Mouse (Mus musculus) neural tube, embryonic 11.5 days (tissue): Measurements from ENCODE around the gene Sec14l1. TPM values are rescaled to one million over a fixed set of nuclear protein-coding genes. Genes with fewer than 3 reads are reported as not detected.

Experiments
- ATAC-seq: fragments of 200-750 bp; cut with Nextera tagmentation; 2 replicates; pipeline ENCODE4 v1.8.0; 2017; ENCODE audit warnings: moderate number of reproducible peaks, mild to moderate bottlenecking, moderate TSS enrichment, moderate library complexity; ENCODE audit not compliant: insufficient read depth, low FRiP score, low TSS enrichment
- DNase-seq: peaks from one replicate; pipeline ENCODE4 v3.0.0-alpha.2; 2015; ENCODE audit warnings: low spot score
- H3K27ac ChIP-seq: fragments of 300-500 bp; sonication (generic); 2 replicates; pipeline ENCODE4 v1.5.1; 2014; ENCODE audit warnings: low read depth, mild to moderate bottlenecking, low read length
- H3K27me3 ChIP-seq: fragments of 300-500 bp; sonication (generic); 2 replicates; pipeline ENCODE4 v1.6.1; 2014; ENCODE audit warnings: mild to moderate bottlenecking, low read length, mixed read lengths; ENCODE audit not compliant: control insufficient read depth, insufficient read depth
- H3K36me3 ChIP-seq: fragments of 300-500 bp; sonication (generic); 2 replicates; pipeline ENCODE4 v1.6.1; 2014; ENCODE audit warnings: mild to moderate bottlenecking, low read length, moderate library complexity, mixed read lengths; ENCODE audit not compliant: control insufficient read depth, insufficient read depth
- H3K4me1 ChIP-seq: fragments of 300-500 bp; sonication (generic); 2 replicates; pipeline ENCODE4 v1.6.1; 2014; ENCODE audit warnings: low read length, mixed read lengths; ENCODE audit not compliant: control insufficient read depth, insufficient read depth
- H3K4me2 ChIP-seq: fragments of 300-500 bp; sonication (generic); 2 replicates; pipeline ENCODE4 v1.6.1; 2014; ENCODE audit warnings: low read depth, mild to moderate bottlenecking, moderate library complexity
- H3K4me3 ChIP-seq: fragments of 300-500 bp; sonication (generic); 2 replicates; pipeline ENCODE4 v1.5.1; 2014; ENCODE audit warnings: low read depth, low read length
- H3K9ac ChIP-seq: fragments of 300-500 bp; sonication (generic); 2 replicates; pipeline ENCODE4 v1.6.1; 2014; ENCODE audit warnings: mild to moderate bottlenecking, low read length
- H3K9me3 ChIP-seq: fragments of 300-500 bp; sonication (generic); 2 replicates; pipeline ENCODE4 v1.6.1; 2016; ENCODE audit warnings: low read length; ENCODE audit not compliant: control insufficient read depth
- WGBS: fragments of 180-500 bp; shearing (Covaris S2); extraction: QIAGEN DNeasy Blood & Tissue Kit; methylation state at CpG from one replicate; pipeline ENCODE4 v1.1.7; 2014; 5-methylcytosine and 5-hydroxymethylcytosine counted together
- polyA plus RNA-seq: library from polyadenylated mRNA; unstranded; fragments of >200 nt; fragmentation: Nextera tagmentation; extraction: Ambion mirVana; gene quantifications from 2 replicates; pipeline ENCODE4 v1.2.1, GENCODE M21; 2014

Sec14l1 gene
- polyA plus RNA-seq, 1 experiment from 2014 or later, result 44.2 TPM

DNA sequence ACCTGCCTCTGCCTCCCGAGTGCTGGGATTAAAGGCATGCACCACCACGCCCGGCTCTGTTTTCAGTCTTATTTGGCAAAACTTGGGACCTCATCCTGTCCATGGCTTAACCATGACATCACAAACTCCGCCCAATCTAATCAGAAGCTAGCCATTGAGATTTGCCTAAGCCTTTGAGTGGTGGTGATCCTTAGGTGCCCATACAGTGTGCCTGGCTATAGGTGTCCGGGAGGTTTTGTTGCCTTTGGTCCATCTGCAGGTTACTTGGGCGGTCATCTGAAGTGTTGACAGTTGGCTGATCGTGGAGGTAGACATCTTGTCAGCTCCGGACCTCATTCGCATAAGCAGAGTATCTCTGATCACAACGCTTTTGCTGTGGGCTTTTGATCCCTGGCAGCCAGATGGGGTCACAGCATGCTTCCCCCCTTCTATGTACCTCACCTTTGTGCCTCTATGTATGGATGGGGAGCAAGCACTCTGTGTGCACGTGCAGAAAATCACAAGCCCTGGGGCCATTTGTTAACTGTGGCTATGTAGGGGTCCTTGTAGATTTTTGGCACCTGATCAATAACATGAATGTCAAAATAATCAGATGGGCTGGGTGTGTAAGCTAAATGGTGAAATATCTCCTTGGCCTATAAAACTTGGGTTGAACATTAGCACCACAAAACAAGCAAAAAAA, 2.9 kb upstream of the Sec14l1 start:
- Histone ChIP-seq H3K9ac (no peak overlapping the region), H3K4me3 (no peak overlapping the region), H3K4me1 (peaks cover 9% of the 10 kb centered on the region), H3K27ac (no peak overlapping the region), H3K9me3 (no peaks in the 10 kb centered on the region), H3K4me2 (no peak overlapping the region), H3K27me3 (no peaks in the 10 kb centered on the region), H3K36me3 (no peaks in the 10 kb centered on the region; the same call in 1 of the 2 replicates)
- DNase-seq, result no peak
- no peak for ATAC-seq
- 86% methylated on average over 11 of the region's 11 CpGs for WGBS

DNA sequence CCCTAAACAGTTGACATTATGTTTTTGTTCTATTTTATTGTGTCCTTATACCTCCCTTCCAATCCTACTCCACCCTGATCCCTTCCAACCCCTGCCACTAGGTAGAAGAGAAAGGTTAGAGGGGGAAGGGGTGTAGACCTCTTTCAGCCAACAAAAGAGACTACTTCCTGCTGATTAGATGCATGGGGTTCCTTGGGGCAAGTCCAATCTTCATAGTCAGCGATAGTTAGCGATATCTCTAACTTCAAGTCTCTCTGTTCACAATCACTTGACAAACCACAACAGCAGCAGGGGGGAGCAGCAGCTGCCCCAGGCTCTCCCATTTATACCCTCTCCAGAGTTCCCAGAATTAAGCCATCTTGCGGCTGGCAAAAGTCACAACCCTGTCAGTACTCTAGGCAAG, 2.3 kb upstream of the Sec14l1 start:
- Histone ChIP-seq H3K9ac (no peak overlapping the region), H3K27me3 (no peaks in the 10 kb centered on the region), H3K4me1 (peaks cover 13% of the 10 kb centered on the region), H3K27ac (no peak overlapping the region), H3K4me3 (no peak overlapping the region), H3K9me3 (no peaks in the 10 kb centered on the region), H3K4me2 (no peak overlapping the region), H3K36me3 (no peaks in the 10 kb centered on the region; the same call in 1 of the 2 replicates)
- 76% methylated on average over 3 of the region's 3 CpGs for WGBS
- ATAC-seq, result no peak
- DNase-seq, result no peak

DNA sequence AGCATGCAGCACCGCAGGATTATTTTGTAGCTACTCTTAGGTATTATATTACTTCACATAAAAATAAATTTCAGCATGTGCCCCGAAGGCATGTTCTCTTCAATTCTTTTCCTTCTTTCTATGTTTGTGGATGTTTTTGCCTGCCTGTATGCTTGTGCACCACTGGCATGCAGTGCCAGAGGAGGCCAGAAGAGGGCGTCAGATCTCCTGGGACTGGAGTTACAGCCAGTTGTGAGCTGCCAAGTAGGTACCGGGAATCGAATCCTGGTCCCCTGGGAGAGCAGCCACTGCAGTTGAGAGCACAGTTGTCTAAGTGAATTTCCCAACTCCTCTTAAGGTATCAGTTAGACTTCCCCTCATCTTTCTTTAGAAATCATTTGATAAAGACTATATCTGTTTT, 1.6 kb upstream of the Sec14l1 start:
- no peaks in the 10 kb centered on the region; the same call in 1 of the 2 replicates for H3K36me3 ChIP-seq
- H3K4me3 ChIP-seq, result no peak overlapping the region
- no peak for DNase-seq
- 92% methylated on average over 5 of the region's 5 CpGs for WGBS
- H3K4me1 ChIP-seq, result peaks cover 17% of the 10 kb centered on the region
- no peak overlapping the region for H3K27ac ChIP-seq
- no peaks in the 10 kb centered on the region for H3K27me3 ChIP-seq
- no peaks in the 10 kb centered on the region for H3K9me3 ChIP-seq
- ATAC-seq, result no peak
- no peak overlapping the region for H3K4me2 ChIP-seq
- H3K9ac ChIP-seq, result no peak overlapping the region

DNA sequence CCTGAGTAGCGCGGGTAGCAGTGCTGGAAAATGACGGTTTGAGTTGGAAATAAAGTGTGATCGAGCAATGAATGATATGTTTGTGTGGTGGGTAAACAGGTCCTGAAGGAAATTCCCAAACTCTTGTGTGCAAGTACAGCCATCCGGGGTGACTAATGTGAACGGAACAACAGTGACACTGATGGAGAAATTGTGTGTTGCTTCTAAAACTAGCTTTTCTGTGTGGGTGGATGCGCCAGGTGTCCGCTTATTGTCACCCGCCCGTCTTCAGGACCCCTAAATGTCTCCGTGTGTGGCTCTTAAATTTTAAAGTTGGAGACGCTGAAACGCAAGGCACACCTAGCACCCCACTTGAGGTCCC, 757 bp upstream of the Sec14l1 start:
- Histone ChIP-seq H3K9ac (peak overlapping the region; percentile 78), H3K27ac (peak overlapping the region; percentile 97), H3K4me2 (peak overlapping the region; percentile 65), H3K36me3 (no peaks in the 10 kb centered on the region; the same call in 1 of the 2 replicates), H3K4me1 (peaks cover 20% of the 10 kb centered on the region), H3K4me3 (peak overlapping the region; percentile 87), H3K27me3 (no peaks in the 10 kb centered on the region), H3K9me3 (no peaks in the 10 kb centered on the region)
- ATAC-seq, result no peak
- WGBS, result 51% methylated on average over 13 of the region's 13 CpGs
- DNase-seq, result no peak

DNA sequence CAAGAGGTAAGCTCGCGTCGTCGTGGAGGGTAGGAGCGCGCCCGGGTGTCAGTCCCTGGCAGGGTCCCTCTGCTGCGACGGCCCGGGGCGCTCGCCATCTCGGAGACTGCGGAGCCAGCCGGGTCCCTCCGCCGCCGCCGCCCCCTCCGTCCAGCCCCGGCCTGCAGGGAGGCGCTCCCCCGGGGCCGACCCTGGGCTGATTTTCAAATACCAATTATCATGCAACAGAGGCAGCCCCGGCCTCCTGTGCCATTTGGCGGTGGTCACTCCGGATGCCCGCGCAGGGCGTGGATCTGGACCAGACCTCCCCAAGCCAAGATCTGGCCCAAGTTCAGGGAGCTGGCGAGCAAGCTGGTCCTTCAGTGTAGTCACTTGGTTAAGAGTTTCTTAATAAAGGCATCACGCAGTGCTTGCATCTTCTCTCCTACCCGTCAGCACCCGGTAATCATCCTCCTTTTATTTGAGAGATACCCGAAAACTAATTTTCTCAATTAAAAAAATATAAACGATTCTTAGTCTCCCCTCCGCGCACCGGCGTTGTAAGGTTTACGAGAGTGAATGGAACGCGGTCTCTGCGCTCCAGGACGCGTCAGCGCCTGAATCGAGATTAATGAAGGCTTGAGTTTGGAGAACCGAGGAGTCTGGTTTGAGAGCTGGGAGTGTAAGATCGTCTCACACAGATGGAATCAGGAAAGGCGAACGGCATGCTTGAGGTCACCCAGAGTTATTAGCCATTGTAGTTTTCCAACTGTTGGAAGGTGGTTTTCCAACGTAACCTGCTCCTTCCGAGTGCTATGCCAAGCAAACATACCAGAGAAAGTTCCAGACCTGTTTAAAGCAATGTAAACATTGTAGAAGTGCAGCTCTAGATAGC, 615 bp downstream of the Sec14l1 start:
- peak; percentile 72 for ATAC-seq
- Histone ChIP-seq H3K27ac (peak overlapping the region; percentile 79), H3K9me3 (no peaks in the 10 kb centered on the region), H3K27me3 (no peaks in the 10 kb centered on the region), H3K4me3 (peak overlapping the region; percentile 87), H3K4me1 (peaks cover 30% of the 10 kb centered on the region), H3K4me2 (peak overlapping the region; percentile 65), H3K36me3 (no peaks in the 10 kb centered on the region; the same call in 1 of the 2 replicates), H3K9ac (peak overlapping the region; percentile 75)
- WGBS, result 1% methylated on average over 34 of the region's 54 CpGs
- DNase-seq, result peak; percentile 43

DNA sequence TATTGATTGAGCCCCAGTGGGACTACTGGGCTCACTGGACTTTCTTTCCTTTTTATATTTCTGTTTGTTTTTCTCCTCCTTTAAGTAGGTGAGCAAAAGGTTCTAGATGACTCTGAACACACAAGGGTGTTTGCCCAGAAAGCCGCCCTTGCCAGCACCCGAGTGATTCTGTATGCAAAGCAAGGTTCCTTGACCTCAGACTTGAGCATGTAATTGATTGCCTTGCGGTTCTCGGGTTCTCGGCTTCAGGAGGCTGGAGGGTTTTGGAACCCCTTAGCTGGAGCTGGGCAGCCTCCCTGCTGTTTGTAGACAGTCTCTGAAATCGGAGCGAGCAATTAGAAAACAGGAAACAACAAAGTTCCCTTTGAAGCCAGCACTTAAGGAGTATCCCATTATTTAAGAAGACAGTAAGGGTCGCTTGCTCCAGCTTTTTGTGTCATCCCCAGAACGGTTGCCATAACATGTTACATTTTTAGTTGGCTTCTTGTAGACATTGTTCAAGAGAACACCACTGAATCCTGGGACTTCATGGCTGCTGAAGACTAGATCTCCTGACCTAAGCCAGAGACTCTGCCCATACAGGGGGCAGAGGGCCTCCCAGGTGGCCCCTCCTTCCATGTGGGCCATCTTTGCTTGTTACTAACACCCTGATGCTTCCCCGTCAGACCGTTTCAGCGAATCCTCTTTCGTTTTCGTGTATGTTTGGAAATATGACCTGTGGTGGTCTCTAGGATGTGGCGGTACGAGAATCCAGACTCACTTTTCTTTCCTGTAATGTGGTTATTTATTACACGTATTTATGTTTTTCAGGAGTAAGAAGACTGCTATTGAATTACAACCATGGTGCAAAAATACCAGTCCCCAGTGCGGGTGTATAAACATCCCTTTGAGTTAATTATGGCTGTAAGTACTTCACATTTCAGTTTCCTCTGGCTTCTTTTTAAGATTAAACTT, 1.7 kb downstream of the Sec14l1 start:
- WGBS, result 42% methylated on average over 18 of the region's 18 CpGs
- no peak for ATAC-seq
- H3K4me1 ChIP-seq, result peaks cover 37% of the 10 kb centered on the region

DNA sequence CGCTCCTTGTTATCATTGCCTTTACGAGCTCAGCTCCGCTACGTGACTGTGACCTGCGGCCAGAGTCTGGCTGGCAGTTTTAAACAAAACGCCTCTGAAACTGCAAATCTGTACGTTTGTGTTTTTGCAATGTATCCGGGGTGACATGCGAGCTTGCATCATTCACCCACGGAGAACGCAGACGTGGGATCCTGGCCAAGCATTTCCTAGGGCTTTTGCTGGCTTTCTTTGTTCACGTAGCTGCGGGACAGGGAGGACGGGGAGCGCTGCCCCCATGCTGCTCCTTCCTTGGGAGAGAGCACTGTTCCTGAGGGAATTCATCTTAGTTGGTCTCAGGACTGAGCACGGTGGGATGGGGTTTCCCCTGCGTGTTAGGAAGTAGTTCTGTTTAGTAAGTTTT, 2.4 kb downstream of the Sec14l1 start:
- H3K27me3 ChIP-seq, result no peaks in the 10 kb centered on the region
- no peak overlapping the region for H3K9ac ChIP-seq
- no peaks in the 10 kb centered on the region; the same call in 1 of the 2 replicates for H3K36me3 ChIP-seq
- no peak overlapping the region for H3K4me3 ChIP-seq
- H3K4me2 ChIP-seq, result no peak overlapping the region
- 73% methylated on average over 18 of the region's 18 CpGs for WGBS
- no peaks in the 10 kb centered on the region for H3K9me3 ChIP-seq
- H3K27ac ChIP-seq, result 0 out of 2 replicates have a peak overlapping the region, but pooled peaks have one; percentile 14
- peaks cover 37% of the 10 kb centered on the region for H3K4me1 ChIP-seq
- DNase-seq (no peak), ATAC-seq (no peak)

More for the DNA sequence above, 1.7 kb downstream of the Sec14l1 start:
- no peak for DNase-seq
- Histone ChIP-seq H3K9me3 (no peaks in the 10 kb centered on the region), H3K4me3 (peak overlapping the region; percentile 87), H3K27me3 (no peaks in the 10 kb centered on the region), H3K9ac (no peak overlapping the region), H3K36me3 (no peaks in the 10 kb centered on the region; the same call in 1 of the 2 replicates), H3K4me2 (peak overlapping the region; percentile 65), H3K27ac (no peak overlapping the region)

DNA sequence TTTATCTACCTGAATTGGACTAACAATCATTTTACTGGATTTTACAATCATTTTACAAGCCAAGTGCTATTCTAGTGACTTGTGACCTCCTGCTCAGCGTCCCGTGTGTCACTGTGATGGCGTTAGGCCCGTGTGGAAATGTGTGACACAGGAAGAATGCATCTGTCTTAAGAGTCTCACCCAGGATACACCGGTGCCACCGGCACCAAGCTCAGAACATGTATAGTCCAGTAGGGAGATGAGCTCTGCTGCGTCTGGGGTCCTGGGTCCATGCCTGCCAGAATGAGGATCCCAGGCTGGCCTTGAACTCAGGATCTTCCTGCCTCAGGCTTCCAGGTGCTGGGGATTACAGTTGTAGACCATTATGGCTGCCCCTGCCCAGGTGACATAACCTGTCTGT, 2.8 kb downstream of the Sec14l1 start:
- Histone ChIP-seq H3K4me3 (no peak overlapping the region), H3K4me1 (peaks cover 37% of the 10 kb centered on the region), H3K27ac (no peak overlapping the region), H3K9ac (no peak overlapping the region), H3K36me3 (no peaks in the 10 kb centered on the region; the same call in 1 of the 2 replicates), H3K27me3 (no peaks in the 10 kb centered on the region), H3K9me3 (no peaks in the 10 kb centered on the region), H3K4me2 (no peak overlapping the region)
- ATAC-seq (no peak), DNase-seq (no peak)
- 87% methylated on average over 7 of the region's 7 CpGs for WGBS
